Mouse (Mus musculus) embryo, embryonic 9.5 days (tissue): Measurements from ENCODE around the gene Adam4.
"Not testable (repeated sequence)": the region's sequence is repeated elsewhere in the genome, so short reads cannot be mapped to it uniquely, and the experiment has no call there.

ENCODE experiments used
- DNase-seq: peaks from one replicate; pipeline ENCODE4 v3.0.0-alpha.2; 2017; ENCODE audit errors: extremely low spot score

Gene Adam4

GRCm38 (mm10) chr12:81421846-81422245 is at the start of gene Adam4:
Gene Adam4 (minus strand): TSS chr12:81421946.
- no peak for DNase-seq

DNA sequence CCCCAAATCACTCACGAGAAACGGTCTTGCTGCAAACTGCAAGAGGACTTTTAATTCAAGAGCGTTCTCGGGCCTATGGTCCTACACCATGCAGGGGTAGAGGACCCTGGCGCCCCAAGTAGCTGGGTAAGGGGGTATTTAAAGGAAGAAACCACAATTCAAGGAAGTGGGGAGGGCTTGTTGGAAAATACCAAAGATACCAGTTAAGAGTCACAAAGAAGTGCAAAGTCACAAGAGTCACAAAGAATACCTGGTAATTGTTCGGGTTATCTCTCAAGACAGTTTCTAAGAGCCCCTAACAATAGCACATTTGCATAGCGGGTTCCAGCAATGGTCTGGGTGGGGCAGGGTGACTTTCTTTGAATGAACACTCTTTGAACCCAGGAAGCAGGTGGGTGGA is 37.3 kb upstream of the Adam4 start:
- not testable (repeated sequence) for DNase-seq

- DNase-seq, result not testable (repeated sequence)
Observed at GRCm38 (mm10) chr12:81438985-81439384, 17.2 kb upstream of the Adam4 start.

DNA sequence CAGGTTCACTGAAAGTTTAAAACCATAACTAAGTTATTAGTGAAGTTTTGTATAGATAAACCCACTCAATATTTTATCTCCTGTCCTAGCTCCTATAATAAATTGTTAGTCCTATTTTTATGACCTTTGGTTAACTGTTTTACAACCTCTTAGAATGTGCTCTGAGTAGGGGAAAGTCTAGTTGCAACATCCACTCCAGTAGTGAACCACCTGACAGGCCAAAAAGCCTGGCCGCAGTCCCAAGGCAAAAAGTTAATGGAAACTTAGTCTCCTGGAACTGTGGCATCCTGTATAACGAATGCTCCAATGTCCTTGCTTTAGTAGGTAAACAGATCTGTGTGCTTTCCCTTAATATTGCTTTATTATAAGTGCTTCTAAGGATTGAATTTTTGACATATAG is 13.0 kb upstream of the Adam4 start:
- not testable (repeated sequence) for DNase-seq

- no peak for DNase-seq
Observed at GRCm38 (mm10) chr12:81413211-81413610, 8.5 kb downstream of the Adam4 start.

GRCm38 (mm10) chr12:81408966-81409365 is 12.8 kb downstream of the Adam4 start:
- no peak for DNase-seq

GRCm38 (mm10) chr12:81402187-81402586 is 19.6 kb downstream of the Adam4 start:
- DNase-seq, result peak; percentile 68

DNA sequence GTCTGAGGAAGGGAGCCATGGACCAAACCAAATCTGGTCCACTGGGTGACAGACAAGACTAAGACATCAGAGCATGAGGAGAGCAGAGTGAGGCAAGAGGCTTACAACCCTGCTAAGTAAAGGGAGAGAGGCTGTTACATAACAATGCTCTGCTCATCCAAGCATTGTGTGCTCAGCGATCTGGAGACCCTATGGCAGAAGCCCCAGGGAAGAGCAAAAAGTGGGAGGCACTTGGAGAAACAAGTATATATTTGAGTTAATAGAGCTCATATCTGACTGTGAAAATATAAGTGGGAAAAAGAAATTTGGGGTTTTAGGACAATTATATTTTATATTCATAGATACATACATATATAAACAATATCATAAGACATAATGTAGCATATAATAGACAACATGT is 42.4 kb downstream of the Adam4 start, which contains the start of gene Gm4787:
TSS of gene Gm4787 (minus strand) at position 101 of the 400 bp plus-strand sequence.
- DNase-seq, result not testable (repeated sequence)
